Mouse (Mus musculus) frontal cortex, adult (tissue): ENCODE data around the gene Inhbc.

ENCODE experiments used
- ATAC-seq: cut with Nextera tagmentation; 2 replicates; pipeline ENCODE4 v1.9.2; 2017; ENCODE audit warnings: mild to moderate bottlenecking, moderate library complexity, mixed read lengths; ENCODE audit not compliant: low TSS enrichment

The Inhbc gene

DNA sequence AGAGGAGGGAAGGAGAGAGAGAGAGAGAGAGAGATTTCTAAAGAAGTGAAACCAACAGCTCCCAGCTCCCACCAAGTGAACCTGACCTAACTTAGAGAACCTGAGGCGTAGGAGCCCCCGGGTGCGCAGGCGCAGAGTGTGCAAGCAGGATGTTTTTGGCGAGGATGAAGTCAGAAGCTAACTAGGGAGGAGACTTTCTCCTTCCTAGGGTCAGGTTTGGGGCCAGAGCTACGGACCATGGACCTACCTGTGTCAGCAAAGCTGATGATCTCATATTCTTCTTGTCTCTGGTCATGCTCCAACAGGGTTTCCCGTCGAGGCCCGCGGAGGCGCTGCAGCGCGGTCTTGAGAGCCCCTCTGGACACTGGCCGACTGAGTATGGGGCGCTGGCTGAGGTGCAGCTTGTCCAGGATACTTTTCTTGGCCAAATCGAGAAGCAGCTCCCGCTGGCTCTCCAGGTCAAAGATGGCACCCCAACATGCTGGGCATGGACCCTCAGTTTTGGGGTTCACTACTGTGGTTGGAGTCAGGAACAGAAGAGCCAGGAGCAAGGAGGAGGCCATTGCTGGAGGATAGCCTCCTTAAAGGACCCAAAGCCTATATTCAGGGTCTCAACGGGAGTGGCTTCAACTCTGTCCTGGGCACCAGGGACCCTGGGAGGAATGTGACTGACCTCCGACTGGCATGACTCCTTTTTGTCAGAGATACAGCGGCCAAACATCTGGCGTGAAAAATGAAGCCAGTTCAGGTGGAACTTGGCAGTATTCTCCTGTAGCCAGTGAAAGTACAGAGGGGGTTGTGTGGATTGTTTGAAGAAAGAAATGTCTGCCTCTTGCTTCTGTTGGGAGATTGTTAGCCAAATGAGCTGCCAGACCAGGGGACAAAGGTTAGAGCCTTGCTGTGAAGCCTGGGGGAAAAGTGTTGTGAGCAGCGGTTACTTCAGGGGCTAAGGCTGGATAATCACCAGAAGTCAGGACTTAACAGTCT, at the start of gene Inhbc:
Gene Inhbc (minus strand): TSS at position 598 of the 987 bp plus-strand sequence.
- no peak for ATAC-seq

DNA sequence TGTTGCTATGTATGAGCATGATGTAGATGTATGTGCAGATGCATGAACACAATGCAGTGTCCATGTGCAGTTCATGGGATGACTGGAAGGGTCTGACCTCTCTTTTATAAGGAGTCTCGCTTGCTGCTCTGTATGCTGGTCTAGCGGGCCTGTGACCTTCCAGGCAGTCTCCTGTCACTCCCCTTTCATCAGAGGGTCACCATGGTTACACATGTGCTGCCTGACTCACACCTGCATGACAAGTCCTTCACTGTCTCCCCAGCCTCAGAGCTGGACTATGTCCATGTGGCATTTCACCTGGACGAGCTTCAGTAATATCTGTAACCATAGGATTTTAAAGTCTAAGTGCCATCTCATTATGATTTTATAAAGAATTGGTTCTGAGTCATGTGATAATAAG, 43.9 kb upstream of the Inhbc start:
- no peak for ATAC-seq

DNA sequence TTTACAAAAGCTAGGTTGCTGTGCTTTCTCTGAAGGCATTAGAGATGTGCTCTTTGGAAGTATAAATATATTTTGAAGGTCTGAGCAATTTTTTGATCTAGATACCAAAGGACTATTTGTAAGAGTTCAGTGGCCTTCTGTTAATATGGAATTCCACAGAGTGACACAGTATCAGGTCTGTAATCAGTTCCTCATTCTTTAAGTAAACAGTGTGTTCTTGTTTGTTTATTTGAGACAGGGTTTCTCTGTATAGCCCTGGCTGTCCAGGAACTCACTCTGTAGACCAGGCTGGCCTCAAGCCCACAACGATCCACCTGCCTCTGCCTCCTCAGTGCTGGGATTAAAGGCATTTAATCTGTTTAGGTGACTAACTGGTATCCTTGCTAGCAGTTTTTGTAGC, 43.4 kb upstream of the Inhbc start:
- ATAC-seq, result no peak

DNA sequence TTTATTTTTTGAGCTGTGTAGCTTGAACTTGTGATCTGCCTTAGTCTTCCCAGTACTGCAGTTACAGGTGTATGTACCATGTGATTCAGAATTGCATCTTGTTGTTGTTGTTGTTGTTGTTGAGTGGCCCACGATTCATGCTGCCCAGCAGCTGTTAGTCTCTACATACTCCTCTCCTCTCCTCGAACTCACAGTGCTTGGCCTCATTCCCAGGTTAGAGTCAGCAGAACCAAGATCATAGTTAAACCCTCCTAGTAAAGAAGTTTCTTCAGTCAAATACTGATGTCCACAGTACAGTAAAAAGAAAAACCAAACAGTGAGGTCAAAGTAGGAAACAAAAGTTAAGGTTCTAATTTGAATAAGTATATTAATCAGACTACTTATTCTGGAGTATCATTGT, 42.5 kb upstream of the Inhbc start:
- ATAC-seq, result no peak

DNA sequence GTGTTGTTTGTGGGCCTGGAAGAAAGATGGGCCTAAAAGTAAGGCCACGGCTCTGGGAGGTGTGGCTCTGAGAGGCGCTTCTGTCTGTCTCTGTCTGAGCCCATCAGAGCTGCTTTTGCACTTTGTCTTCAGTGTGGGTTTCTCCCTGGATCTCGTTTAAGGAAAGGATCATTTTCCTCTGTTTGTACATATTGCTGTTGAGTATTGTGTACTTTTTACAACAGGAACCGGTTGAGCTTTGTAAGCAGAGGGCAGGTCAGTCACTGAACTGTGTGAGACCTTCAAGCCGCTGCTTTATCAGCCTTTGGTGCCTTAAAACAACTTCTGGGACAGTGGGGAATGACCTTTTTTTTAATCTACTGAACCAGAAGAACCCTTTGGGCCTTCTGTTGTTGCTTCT, 41.9 kb upstream of the Inhbc start:
- ATAC-seq, result no peak

DNA sequence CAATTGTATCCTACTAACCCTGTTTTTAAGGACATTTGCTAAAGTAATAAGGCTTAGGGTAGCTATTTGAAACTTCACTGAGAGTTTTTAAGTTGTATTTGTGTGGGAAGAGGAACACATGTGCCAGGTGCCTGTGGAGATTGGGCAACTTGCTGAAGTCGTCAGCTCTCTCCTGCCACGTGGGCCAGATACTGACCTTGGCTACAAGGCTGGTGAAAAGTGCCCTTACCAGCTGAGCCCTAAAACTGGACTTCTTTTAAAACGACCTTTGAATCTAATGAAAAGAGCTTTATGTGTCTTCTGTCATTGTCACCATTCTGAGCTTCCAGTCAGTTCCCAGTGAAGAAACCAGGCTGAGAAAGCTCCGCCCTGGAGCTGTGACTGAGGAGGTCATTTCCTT, 37.2 kb upstream of the Inhbc start:
- ATAC-seq, result no peak

DNA sequence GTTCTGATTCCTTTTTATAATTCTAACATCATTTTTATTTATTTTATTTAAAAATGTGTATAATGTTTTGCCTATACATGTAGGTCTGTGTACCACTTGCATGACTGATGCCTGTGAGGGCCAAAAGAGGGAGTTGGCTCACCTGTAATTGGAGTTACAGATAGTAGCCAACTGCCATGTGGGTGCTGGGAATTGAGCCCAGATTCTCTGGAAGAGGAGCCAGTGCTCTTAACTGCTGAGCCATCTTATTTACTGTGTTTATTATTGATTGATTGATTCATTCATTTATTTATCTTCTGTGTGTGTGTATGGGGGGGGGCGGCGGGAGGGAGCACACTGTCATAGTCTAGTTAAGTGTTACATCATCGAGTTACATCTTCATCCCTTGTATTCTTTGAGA, 34.5 kb upstream of the Inhbc start:
- no peak for ATAC-seq

DNA sequence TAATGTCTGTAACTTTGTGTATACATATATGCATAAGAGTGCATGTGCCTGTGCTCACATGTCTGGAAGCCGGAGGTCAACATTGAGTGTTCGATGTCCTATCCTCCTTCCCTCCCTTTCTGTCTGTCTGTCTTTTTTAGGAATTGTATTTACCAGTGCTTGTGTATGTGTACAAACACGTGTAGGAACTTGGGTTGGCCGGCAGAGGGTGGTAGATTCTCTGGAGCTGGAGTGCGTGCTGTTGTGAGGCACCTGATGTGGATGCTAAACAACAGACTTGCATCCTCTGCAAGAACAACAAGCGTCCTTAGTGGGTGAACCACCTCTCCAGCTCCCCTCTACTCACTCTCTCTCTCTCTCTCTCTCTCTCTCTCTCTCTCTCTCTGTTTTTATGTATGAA, 21.5 kb upstream of the Inhbc start:
- ATAC-seq, result no peak

DNA sequence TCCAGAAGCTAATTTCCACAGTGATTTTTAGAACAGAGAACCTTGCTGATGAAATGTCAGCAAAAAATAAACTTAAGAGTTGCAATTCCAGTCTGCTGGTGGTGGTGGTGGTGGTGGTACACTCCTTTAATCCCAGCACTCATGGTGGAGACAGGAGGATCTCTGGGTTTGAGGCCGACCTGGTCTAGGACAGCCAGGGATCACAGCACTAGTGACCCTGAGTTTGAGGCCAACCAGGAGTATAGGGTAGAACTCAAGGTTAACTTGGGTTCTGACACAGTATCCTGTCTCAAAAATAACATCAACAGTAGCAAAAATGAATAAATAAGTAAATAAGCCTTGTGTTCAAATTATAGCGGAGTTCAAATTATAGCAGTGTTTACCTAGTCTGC, 11.5 kb upstream of the Inhbc start:
- no peak for ATAC-seq

DNA sequence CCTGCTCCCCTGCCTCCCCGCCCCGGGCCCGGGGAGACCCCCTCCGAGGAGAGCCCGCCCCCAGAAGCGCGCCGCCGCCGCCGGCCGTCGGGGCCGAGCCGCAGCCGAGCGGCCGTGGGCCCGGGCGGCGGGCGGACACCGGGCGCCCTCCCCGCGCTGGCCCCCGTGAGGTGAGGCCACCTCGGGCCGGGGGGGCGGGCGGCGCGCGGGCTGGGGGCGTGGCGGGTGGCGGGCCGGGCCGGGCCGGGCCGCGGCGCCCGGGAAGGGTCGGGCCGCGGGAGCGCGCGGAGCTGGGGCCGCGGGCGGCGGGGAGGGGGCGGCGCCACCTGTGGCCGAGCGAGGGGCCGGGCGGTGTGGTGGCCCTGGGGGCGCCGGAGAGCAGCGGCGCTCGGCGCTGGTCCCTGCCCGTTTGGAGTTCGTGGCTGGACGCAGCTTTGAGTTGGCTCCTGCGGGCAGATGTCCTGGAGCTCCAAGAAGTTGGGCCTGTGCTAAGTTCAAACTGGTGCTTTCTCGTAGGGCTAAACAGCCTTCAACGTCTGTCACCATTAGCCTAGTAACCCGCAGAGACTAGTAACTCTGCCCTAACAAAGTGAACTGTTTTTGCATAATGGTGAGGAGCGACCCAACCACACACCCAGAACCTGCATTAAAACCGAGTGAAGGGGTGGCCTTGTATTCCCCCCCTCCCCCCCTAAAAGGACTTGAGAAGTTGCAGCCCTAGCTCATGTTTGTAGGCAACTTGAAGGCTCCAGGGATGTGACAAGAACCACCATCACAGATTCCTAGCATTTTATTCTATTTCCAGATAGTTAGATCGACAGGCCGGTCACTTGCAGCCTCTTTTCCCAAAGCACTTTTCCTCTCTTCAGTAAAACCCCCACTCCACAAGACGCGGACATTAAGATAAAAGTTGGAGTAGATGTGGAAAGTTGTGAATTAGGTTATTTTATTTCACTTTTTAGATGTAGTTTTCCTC, 10.8 kb upstream of the Inhbc start:
- ATAC-seq, result 0 out of 2 replicates have a peak, but pooled peaks have one; percentile 7

DNA sequence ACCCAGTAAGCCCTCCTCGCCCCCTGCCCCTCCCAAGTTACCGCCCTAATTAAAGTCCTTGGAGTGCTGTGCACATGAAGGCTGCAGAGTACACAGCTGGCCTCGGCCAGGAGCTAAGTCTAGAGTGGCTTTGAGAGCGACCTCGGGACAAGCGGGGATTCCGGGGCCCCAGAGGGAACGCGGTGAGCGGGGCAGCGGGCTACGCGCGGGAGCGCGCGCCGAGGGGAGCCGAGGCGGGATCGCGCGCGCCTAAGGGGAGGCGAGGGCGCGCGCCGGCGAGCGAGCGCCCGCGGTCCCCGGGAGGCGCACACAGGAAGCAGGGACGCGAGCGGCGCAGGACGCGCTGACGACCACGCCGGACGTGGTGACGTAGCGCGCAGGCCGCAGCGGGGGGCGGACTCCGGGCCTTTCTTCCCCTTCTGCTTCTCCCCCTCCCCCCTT, 10.0 kb upstream of the Inhbc start, which contains the start of gene R3hdm2:
Gene R3hdm2 (plus strand): TSS at position 77 of the 441 bp plus-strand sequence.
- ATAC-seq, result peak; percentile 98

DNA sequence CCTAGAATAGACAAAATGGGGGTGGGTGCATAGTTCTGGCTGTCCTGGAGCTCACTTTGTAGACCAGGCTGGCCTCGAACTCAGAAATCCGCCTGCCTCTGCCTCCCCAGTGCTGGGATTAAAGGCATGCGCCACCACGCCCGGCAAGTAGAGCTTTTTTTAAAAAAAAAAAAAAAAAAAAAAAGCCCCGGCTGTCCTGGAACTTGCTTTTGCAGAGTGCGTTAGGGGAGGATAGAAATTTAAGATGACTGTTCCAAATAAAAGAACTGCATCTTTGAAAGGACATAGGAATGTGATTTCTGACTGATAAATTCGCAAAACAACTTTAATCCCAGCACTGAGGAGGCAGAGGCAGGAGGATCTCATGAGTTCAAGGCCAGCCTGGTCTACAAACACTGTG, 9.4 kb upstream of the Inhbc start:
- no peak for ATAC-seq

DNA sequence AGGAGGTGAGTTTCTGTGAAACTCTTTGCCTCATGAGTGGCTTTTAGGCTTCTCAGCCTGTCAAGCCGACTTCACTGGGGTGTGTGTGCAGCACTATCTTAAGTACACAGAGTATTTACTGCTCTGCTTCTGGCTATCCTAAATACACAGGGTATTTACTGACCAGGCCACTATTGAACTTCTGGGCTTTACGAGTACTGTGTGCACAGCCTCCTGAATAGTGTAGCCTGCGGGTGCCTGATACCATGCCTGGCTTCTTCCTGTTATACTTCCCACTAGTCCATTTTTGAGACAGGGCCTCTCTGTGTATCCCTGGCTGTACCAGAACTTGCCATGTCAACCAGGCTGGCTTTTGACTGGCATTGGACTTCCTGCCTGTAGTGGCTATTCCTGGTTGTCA, 7.5 kb upstream of the Inhbc start:
- ATAC-seq, result no peak

DNA sequence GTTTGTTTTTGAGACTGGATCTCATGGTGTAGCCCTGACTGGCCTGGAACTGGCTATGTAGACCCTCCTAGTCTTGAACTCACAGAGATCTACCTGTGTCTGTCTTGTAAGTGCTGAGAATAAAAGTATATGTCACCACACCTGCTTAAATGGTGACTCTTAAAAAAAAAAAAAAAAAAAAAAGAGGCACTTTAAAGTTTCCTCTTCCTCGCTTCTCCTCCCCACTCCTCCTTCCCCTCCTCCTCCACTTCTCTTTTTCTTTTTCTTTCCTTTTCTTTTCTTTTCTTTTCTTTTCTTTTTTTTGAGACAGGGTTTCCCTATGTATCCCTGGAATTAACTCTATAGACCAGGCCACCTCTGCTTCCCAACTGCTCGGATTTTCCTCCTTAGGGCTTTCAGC, 792 bp upstream of the Inhbc start:
- no peak for ATAC-seq

DNA sequence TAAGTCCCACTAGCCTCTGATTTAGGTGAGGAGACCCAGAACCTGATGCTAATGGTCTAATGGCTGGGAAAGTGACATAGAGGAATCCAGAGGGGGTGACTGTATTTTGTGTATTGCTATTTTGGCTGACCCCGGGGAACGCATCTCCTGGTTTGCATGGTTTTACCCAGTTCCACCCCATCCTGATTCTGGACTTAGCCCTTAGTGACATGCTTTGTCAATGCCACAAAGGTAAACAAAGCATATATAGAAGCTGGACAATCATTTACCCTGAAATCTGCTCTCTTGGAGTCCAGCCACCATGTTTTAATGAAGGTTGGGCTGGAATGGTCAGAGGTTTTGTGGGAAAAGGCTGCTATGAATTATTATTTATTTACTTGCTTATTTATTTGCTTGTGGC, 2.0 kb downstream of the Inhbc start:
- ATAC-seq, result no peak

DNA sequence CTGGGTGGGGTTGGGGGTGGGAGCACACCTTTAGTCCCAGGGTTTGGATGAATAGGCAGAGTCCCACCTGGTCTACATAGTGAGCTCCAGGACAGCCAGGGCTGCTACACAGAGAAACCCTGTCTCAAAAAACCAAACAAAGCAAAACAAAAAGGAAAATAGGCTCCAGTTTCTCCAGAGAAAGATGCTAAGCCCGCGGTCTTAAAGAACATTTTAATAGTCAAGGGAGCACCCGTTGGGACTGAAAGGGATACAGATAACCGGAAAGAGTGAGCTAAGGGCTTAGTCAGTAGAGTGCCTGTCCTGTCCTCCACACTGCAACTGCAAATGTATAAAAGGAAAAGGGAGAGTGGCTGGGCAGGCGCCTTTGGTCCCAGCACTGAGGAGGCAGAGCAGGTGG, 3.1 kb downstream of the Inhbc start:
- ATAC-seq, result no peak; the same call in 1 of the 2 replicates

DNA sequence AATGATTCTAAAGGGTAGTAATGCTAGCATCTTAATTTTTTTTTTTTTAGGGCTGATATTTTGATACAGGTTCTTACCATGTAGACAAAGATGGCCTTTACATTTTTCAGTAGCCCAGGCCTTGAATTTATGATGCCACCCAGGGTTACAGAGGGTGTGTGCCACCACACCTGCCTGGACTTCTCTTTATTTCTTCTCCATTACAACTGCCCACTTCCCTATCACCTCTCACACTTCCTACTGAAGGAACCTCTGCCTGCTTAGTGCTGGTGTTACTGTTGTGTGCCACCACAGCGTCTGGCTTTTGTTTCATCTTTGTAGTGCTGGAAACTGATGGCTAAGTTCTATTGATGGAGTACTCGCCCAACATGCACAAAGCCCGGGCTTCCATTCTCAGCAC, 9.5 kb downstream of the Inhbc start:
- no peak for ATAC-seq

DNA sequence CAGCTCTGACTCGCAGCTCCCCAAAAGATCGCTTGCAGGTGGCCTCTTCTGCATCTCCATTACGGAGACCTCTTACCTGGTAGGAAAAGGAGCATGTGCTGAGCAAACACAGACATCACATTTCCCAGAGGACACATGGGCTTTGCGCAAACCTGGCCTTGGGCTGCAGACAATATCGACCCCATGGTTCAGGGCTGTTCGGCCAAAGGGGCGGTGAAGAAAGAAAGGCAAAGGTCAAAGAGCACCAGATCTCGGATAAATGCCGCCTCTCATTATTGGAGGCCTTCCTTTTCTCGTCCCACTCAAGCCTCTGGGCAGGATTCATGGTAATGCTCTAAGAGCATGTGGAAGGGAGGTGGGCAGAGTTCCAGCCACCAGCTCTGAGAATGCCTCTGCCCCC, 14.9 kb downstream of the Inhbc start:
- ATAC-seq, result no peak

DNA sequence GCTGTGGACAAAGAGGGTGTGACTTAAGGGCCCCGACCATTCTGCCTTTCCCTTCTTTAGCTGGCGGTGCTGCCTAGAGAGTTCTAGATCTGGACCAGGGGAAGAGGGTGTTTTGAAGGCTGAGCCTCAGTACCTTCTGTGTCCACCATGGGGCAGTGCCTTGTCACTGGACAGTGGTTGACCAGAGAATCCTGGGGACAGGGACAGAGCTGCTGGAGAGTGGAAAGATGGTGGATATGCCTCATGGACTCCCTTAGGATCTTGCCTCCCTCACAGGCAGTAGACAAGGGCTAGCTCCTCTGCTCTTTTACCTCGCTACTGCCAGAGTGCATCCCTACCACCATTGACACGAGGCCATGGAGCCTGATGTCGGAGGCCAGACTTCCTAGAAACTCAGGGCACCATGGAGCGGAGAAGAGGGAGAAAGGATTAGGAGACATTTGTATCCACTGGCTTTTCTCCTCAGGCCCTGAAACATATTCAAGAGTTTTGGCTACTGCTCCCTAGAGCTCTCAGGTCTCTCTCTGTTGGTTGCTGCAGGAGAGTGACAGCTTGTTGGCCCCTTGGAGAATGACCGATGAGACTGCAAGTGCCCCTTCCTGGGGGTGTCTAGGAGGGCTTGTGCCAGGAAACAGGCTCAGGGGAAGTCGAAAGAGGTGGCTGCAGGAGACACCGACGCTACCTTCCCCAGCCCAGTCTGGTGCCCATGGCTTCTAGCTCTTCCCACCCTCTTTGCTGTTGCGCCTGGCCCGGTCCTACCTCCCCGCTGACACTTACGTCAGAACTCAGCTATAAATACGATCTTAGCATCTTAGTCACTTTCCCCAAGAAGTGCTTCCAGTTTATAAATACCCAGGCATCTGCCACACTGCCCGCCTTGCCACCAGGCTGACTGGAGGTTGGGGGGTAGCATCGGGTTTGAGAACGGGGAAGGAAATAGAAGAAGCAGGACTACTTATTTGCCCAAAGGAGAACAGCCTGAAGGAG, 16.0 kb downstream of the Inhbc start, which contains the start of gene Inhbe:
Gene Inhbe (minus strand): TSS at position 503 of the 987 bp plus-strand sequence.
- ATAC-seq, result peak; percentile 82

DNA sequence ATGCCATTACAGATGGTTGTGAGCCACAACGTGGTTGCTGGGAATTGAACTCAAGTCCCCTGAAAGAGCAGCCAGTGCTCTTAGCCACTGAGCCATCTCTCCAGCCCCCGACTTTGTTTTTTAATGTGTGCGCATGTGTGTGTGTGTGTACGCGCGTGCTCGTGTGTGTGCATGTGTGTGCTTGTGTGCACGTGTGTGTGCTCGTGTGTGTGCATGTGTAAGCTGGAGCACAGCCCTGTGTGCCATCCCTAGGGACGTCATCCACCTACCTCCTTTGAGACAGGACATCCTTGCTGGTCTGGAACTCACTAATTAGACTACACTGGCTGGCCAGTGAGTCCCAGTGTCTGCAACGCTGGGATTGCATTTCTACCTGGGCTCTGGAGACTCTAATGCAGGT, 17.5 kb downstream of the Inhbc start:
- ATAC-seq, result no peak

DNA sequence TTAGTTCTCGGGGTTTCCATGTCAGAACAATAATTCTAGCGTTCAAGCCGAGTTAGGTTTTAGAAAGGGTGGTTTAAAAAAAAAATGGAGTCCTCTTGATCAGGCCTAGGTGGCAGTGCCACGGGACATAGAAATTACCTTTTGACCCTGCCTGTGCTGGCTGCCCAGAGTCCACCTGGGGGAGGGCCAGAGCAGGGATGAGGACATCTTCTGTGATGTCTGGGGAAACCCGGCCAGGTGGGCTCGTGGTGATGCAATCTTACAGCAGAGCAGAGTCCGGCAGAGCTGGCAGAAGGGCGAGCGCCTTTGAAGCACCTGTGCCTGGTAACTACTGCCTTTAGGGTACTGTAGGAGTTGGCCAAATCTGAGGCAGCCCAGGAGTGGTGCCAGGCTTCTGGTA, 18.0 kb downstream of the Inhbc start:
- ATAC-seq, result no peak
